8 mouse cellular contexts compared by ENCODE assay signal in the genomic region with DNA sequence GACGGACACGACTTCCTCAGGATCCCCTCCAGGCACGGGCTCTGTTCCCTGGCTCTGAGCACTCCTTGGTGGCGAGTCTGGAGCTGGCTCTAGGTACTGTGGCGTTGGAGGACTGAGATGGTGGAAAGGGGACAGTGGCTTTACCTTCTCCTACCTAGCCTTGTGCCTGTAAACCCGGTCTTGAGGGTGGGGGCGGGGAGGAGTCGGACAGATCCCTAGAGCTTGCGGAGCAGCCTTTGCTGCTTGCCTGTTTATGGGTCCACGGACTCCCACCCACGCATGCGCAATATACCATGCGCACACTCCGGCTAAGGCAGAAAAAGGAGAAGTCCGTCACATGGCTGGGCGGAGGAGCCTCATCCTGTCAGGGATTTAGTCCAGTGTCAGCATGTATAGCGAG. TPM values are rescaled to one million over a fixed set of nuclear protein-coding genes. Genes with fewer than 3 reads are reported as not detected.
DNase-seq lines count a peak whose midpoint lies in the region; ATAC-seq and TF ChIP-seq lines count a peak whose summit lies in the region.

No protein-coding gene starts in this region.

- no peak overlapping the region for H3K27ac ChIP-seq in heart, embryonic 10.5 days
- H3K27ac ChIP-seq in lung, postnatal 0 days (ENCODE audit: low read length), result peak overlapping the region; percentile 49; the same call in 1 of the 2 replicates
- H3K27ac ChIP-seq in stomach, postnatal 0 days (replicated peaks), result peak overlapping the region; percentile 76
- no peak overlapping the region for H3K27ac ChIP-seq in cerebellum, adult 2 months (ENCODE audit: insufficient read depth, low read length)

- H3K4me2 ChIP-seq in lung, postnatal 0 days (replicated peaks; ENCODE audit: low read depth, low read length), result 0 out of 2 replicates have a peak overlapping the region, but pooled peaks have one; percentile 8
- H3K4me2 ChIP-seq in stomach, postnatal 0 days (replicated peaks; ENCODE audit: low read depth), result peak overlapping the region; percentile 8; the same call in 1 of the 2 replicates

- no peak overlapping the region for H3K9ac ChIP-seq in lung, postnatal 0 days (replicated peaks; ENCODE audit: low read depth)
- H3K9ac ChIP-seq in stomach, postnatal 0 days (ENCODE audit: low read length), result no peak overlapping the region; the same call in 1 of the 2 replicates

- TF ChIP-seq CTCF in lung, postnatal 0 days (IDR thresholded peaks at IDR 0.05), result no peak
- TF ChIP-seq CTCF in stomach, postnatal 0 days (IDR thresholded peaks at IDR 0.05; ENCODE audit: low read depth), result no peak
- TF ChIP-seq CTCF in cerebellum, adult 2 months (IDR thresholded peaks at IDR 0.05; ENCODE audit: borderline replicate concordance, insufficient read depth, low read depth, low read length), result no peak

- H3K4me1 ChIP-seq in heart, embryonic 10.5 days, result no peaks in the 10 kb centered on the region
- H3K4me1 ChIP-seq in lung, postnatal 0 days (ENCODE audit: insufficient read depth, low read depth, low read length), result peaks cover 5% of the 10 kb centered on the region; the same call in 1 of the 2 replicates
- peaks cover 4% of the 10 kb centered on the region for H3K4me1 ChIP-seq in stomach, postnatal 0 days (replicated peaks; ENCODE audit: control insufficient read depth, insufficient read depth)
- H3K4me1 ChIP-seq in cerebellum, adult 2 months (ENCODE audit: control insufficient read depth, insufficient read depth, low read length), result no peaks in the 10 kb centered on the region

- peaks cover 8% of the 10 kb centered on the region; the same call in 1 of the 2 replicates for H3K27me3 ChIP-seq in heart, embryonic 10.5 days (ENCODE audit: insufficient read depth, poor library complexity, severe bottlenecking)
- no peaks in the 10 kb centered on the region for H3K27me3 ChIP-seq in lung, postnatal 0 days (replicated peaks; ENCODE audit: insufficient read depth, low read length)
- H3K27me3 ChIP-seq in stomach, postnatal 0 days (ENCODE audit: control insufficient read depth, insufficient read depth, low read length), result no peaks in the 10 kb centered on the region
- H3K27me3 ChIP-seq in cerebellum, adult 2 months (ENCODE audit: control insufficient read depth, insufficient read depth, low read length), result no peaks in the 10 kb centered on the region

- H3K36me3 ChIP-seq in heart, embryonic 10.5 days, result no peaks in the 10 kb centered on the region
- no peaks in the 10 kb centered on the region for H3K36me3 ChIP-seq in lung, postnatal 0 days (ENCODE audit: insufficient read depth, low read length)
- no peaks in the 10 kb centered on the region for H3K36me3 ChIP-seq in stomach, postnatal 0 days (ENCODE audit: control insufficient read depth, insufficient read depth, low read length)

- TF ChIP-seq POLR2A in cerebellum, adult 2 months (IDR thresholded peaks at IDR 0.05; ENCODE audit: borderline replicate concordance, insufficient read depth, low read length), result no peak

- peak; percentile 48 for DNase-seq in heart, adult 8-10 months (ENCODE audit: low spot score)
- no peak for DNase-seq in heart, embryonic 10.5 days (ENCODE audit: low spot score)
- peak; percentile 71 for DNase-seq in MEL-GATA-1-ER (ENCODE audit: extremely low read depth, low read depth)
- DNase-seq in lung, postnatal 0 days (ENCODE audit: low spot score), result peak; percentile 35
- no peak for DNase-seq in stomach, postnatal 0 days (ENCODE audit: low spot score)
- DNase-seq in embryo, embryonic 10 days (ENCODE audit: low spot score), result no peak
- no peak for DNase-seq in cerebellum, adult 2 months

- WGBS in heart, embryonic 10.5 days, result 73% methylated on average over 17 of the region's 17 CpGs
- 56% methylated on average over 17 of the region's 17 CpGs for WGBS in lung, postnatal 0 days
- WGBS in stomach, postnatal 0 days, result 43% methylated on average over 17 of the region's 17 CpGs
- WGBS in cerebellum, adult 2 months, result 65% methylated on average over 17 of the region's 17 CpGs

- no peaks in the 10 kb centered on the region for H3K9me3 ChIP-seq in heart, embryonic 10.5 days
- H3K9me3 ChIP-seq in lung, postnatal 0 days (ENCODE audit: low read length), result no peaks in the 10 kb centered on the region
- no peaks in the 10 kb centered on the region for H3K9me3 ChIP-seq in stomach, postnatal 0 days (ENCODE audit: control insufficient read depth, low read length)

- no peak for TF ChIP-seq EP300 in lung, postnatal 0 days (IDR thresholded peaks at IDR 0.05)
- no peak for TF ChIP-seq EP300 in stomach, postnatal 0 days (optimal IDR thresholded peaks at IDR 0.05)

- H3K4me3 ChIP-seq in heart, embryonic 10.5 days, result no peak overlapping the region
- H3K4me3 ChIP-seq in lung, postnatal 0 days (ENCODE audit: low read depth, low read length), result no peak overlapping the region
- no peak overlapping the region for H3K4me3 ChIP-seq in stomach, postnatal 0 days (ENCODE audit: low read depth, low read length)
- H3K4me3 ChIP-seq in cerebellum, adult 2 months (replicated peaks; ENCODE audit: insufficient read depth, low read depth, low read length), result no peak overlapping the region

- peak; percentile 97 for ATAC-seq in granulocyte monocyte progenitor cell, adult 5-6 weeks (replicated peaks; ENCODE audit: poor library complexity, severe bottlenecking)
- ATAC-seq in lung, postnatal 0 days, result peak; percentile 7; the same call in 1 of the 2 replicates
- ATAC-seq in stomach, postnatal 0 days (ENCODE audit: low FRiP score, low TSS enrichment), result no peak; the same call in 1 of the 2 replicates

RNA-seq across cellular contexts. Expression of gene Pbp2, which starts 13.9 kb away (rescaled TPM):
- total RNA-seq in heart, adult 8-10 months (2022), result not detected
- polyA plus RNA-seq in heart, embryonic 10.5 days (2016; fragmentation: Nextera tagmentation; extraction: Ambion mirVana), result 0.16 TPM in 1 of 2 replicates, not detected in the other
- total RNA-seq in granulocyte monocyte progenitor cell, adult 5-6 weeks (2014; fragmentation: Nextera tagmentation), result not detected in 2 replicates
- not detected in 2 replicates for total RNA-seq in granulocyte monocyte progenitor cell, adult 5-6 weeks (2017)
- 0.42 and 1.6 TPM in 2 replicates for polyA plus RNA-seq in lung, postnatal 0 days (2015; fragmentation: Nextera tagmentation; extraction: Ambion mirVana)
- 3.5 and 4.5 TPM in 2 replicates for polyA plus RNA-seq in stomach, postnatal 0 days (2015; fragmentation: Nextera tagmentation; extraction: Ambion mirVana)
- not detected in 2 replicates for polyA plus RNA-seq in cerebellum, adult 2 months (2012; rRNA removed)

RNA-seq across cellular contexts. Expression of gene Gsg1, which starts 42.1 kb away (rescaled TPM):
- total RNA-seq in heart, adult 8-10 months (2022), result under 1 TPM; 0.31 to 0.47 (median 0.42) TPM
- 0.47 and 3.9 TPM in 2 replicates for polyA plus RNA-seq in heart, embryonic 10.5 days (2016; fragmentation: Nextera tagmentation; extraction: Ambion mirVana)
- not detected in 2 replicates for total RNA-seq in granulocyte monocyte progenitor cell, adult 5-6 weeks (2014; fragmentation: Nextera tagmentation)
- total RNA-seq in granulocyte monocyte progenitor cell, adult 5-6 weeks (2017), result not detected in 2 replicates
- 2.9 and 5.5 TPM in 2 replicates for polyA plus RNA-seq in lung, postnatal 0 days (2015; fragmentation: Nextera tagmentation; extraction: Ambion mirVana)
- 0.50 and 0.80 TPM in 2 replicates for polyA plus RNA-seq in stomach, postnatal 0 days (2015; fragmentation: Nextera tagmentation; extraction: Ambion mirVana)
- 0.13 TPM in 1 of 2 replicates, not detected in the other for polyA plus RNA-seq in cerebellum, adult 2 months (2012; rRNA removed)

Comparison
In these comparisons a context has a peak if more than half of its experiments do, and no peak if none do; other contexts are left out.
1. DNase-seq: peak in heart, adult 8-10 months (single experiment), MEL-GATA-1-ER (single experiment) and lung, postnatal 0 days (single experiment); none in heart, embryonic 10.5 days (single experiment), stomach, postnatal 0 days (single experiment), embryo, embryonic 10 days (single experiment) and cerebellum, adult 2 months (0 of 2).
2. H3K27ac ChIP-seq: peak in lung, postnatal 0 days (single experiment) and stomach, postnatal 0 days (single experiment); none in heart, embryonic 10.5 days (single experiment) and cerebellum, adult 2 months (single experiment).